Mouse (Mus musculus) neural tube, embryonic 14.5 days (tissue): ENCODE results near the gene Olfr706. TPM values are rescaled to one million over a fixed set of nuclear protein-coding genes. Genes with fewer than 3 reads are reported as not detected.
"Not testable (repeated sequence)": the region's sequence is repeated elsewhere in the genome, so short reads cannot be mapped to it uniquely, and the experiment has no call there.

Experiments
- ATAC-seq: fragments of 200-750 bp; cut with Nextera tagmentation; 2 replicates; pipeline ENCODE4 v1.8.0; 2017; ENCODE audit warnings: low read depth, mild to moderate bottlenecking, moderate TSS enrichment, moderate library complexity
- H3K27ac ChIP-seq: fragments of 300-500 bp; sonication (generic); 2 replicates; pipeline ENCODE4 v1.5.1; 2014; ENCODE audit warnings: low read depth, mild to moderate bottlenecking, control low read depth, low read length, moderate library complexity, mixed read lengths
- H3K27me3 ChIP-seq: fragments of 300-500 bp; sonication (generic); 2 replicates; pipeline ENCODE4 v1.6.1; 2014; ENCODE audit warnings: low read length; ENCODE audit not compliant: control insufficient read depth, insufficient read depth
- H3K36me3 ChIP-seq: fragments of 300-500 bp; sonication (generic); 2 replicates; pipeline ENCODE4 v1.6.1; 2014; ENCODE audit warnings: low read length, mixed read lengths; ENCODE audit not compliant: control insufficient read depth, insufficient read depth
- H3K4me1 ChIP-seq: fragments of 300-500 bp; sonication (generic); 2 replicates; pipeline ENCODE4 v1.6.1; 2014; ENCODE audit warnings: low read length; ENCODE audit not compliant: control insufficient read depth, insufficient read depth
- H3K4me2 ChIP-seq: fragments of 300-500 bp; sonication (generic); 2 replicates; pipeline ENCODE4 v1.6.1; 2014; ENCODE audit warnings: mild to moderate bottlenecking, low read depth, low read length, control low read depth
- H3K4me3 ChIP-seq: fragments of 300-500 bp; sonication (generic); 2 replicates; pipeline ENCODE4 v1.5.1; 2014; ENCODE audit warnings: low read depth, low read length, control low read depth, mixed read lengths
- H3K9ac ChIP-seq: fragments of 300-500 bp; sonication (generic); replicated peaks from 2 replicates; pipeline ENCODE4 v1.6.1; 2014; ENCODE audit warnings: low read depth, mild to moderate bottlenecking, control low read depth, low read length, mixed read lengths
- H3K9me3 ChIP-seq: fragments of 300-500 bp; sonication (generic); 2 replicates; pipeline ENCODE4 v1.6.1; 2016; ENCODE audit warnings: low read length; ENCODE audit not compliant: control insufficient read depth
- WGBS: fragments of 180-500 bp; shearing (Covaris S2); extraction: QIAGEN DNeasy Blood & Tissue Kit; methylation state at CpG from one replicate; pipeline ENCODE4 v1.1.7; 2014; 5-methylcytosine and 5-hydroxymethylcytosine counted together
- polyA plus RNA-seq: library from polyadenylated mRNA; unstranded; fragments of >200 nt; fragmentation: Nextera tagmentation; extraction: Ambion mirVana; gene quantifications from 2 replicates; pipeline ENCODE4 v1.2.1, GENCODE M21; 2014

The Olfr706 gene
- not detected in 2 replicates for polyA plus RNA-seq

- Histone ChIP-seq H3K27ac (no peak within 1 kb of the TSS), H3K4me1 (no peaks in the 10 kb centered on the region), H3K9me3 (no peaks in the 10 kb centered on the region), H3K27me3 (no peaks in the 10 kb centered on the region), H3K4me3 (no peak within 1 kb of the TSS), H3K36me3 (no peaks in the 10 kb centered on the region), H3K4me2 (no peak within 1 kb of the TSS), H3K9ac (no peak within 1 kb of the TSS)
- WGBS: 81% methylated on average over 2 of the region's 2 CpGs
- no peak for ATAC-seq
Observed at GRCm38 (mm10) chr7:106888062-106888461, at the start of gene Olfr706. Gene Olfr706, minus strand, starts transcription at chr7:106888162.

- Histone ChIP-seq H3K27ac (no peak within 1 kb of the TSS), H3K9me3 (no peaks in the 10 kb centered on the region), H3K4me1 (no peaks in the 10 kb centered on the region), H3K9ac (no peak within 1 kb of the TSS), H3K4me2 (no peak within 1 kb of the TSS), H3K4me3 (no peak within 1 kb of the TSS), H3K36me3 (no peaks in the 10 kb centered on the region), H3K27me3 (no peaks in the 10 kb centered on the region)
- ATAC-seq: no peak
Observed at GRCm38 (mm10) chr7:106932119-106932518, 44.2 kb upstream of the Olfr706 start, which contains the start of gene Olfr709-ps1. Gene Olfr709-ps1, minus strand, starts transcription at chr7:106932219.

- H3K9me3 ChIP-seq, H3K27me3 ChIP-seq, H3K36me3 ChIP-seq, H3K4me2 ChIP-seq, H3K9ac ChIP-seq, H3K4me3 ChIP-seq, H3K27ac ChIP-seq, ATAC-seq, H3K4me1 ChIP-seq: not testable (repeated sequence)
- 81% methylated on average over 4 of the region's 7 CpGs for WGBS
Observed at GRCm38 (mm10) chr7:106920961-106921360, 33.0 kb upstream of the Olfr706 start.

- Histone ChIP-seq H3K4me2 (no peak within 1 kb of the TSS), H3K27ac (no peak within 1 kb of the TSS), H3K4me3 (no peak within 1 kb of the TSS), H3K27me3 (no peaks in the 10 kb centered on the region), H3K4me1 (no peaks in the 10 kb centered on the region), H3K36me3 (no peaks in the 10 kb centered on the region), H3K9ac (no peak within 1 kb of the TSS), H3K9me3 (no peaks in the 10 kb centered on the region)
- 71% methylated on average over 2 of the region's 2 CpGs for WGBS
- no peak for ATAC-seq
Observed at GRCm38 (mm10) chr7:106907676-106908075, 19.7 kb upstream of the Olfr706 start, which contains the start of gene Olfr1532-ps1. Gene Olfr1532-ps1, plus strand, starts transcription at chr7:106908001.

GRCm38 (mm10) chr7:106901141-106901540, 13.2 kb upstream of the Olfr706 start, which contains the start of gene Olfr707:
Gene Olfr707, minus strand, starts transcription at chr7:106901241.
- ATAC-seq, H3K27ac ChIP-seq, H3K4me1 ChIP-seq, H3K9me3 ChIP-seq, H3K4me2 ChIP-seq, H3K9ac ChIP-seq, H3K4me3 ChIP-seq, H3K36me3 ChIP-seq, H3K27me3 ChIP-seq: not testable (repeated sequence)
- 82% methylated on average over 3 of the region's 3 CpGs for WGBS

GRCm38 (mm10) chr7:106876791-106877190, 11.2 kb downstream of the Olfr706 start, which contains the start of gene Olfr705:
Gene Olfr705, minus strand, starts transcription at chr7:106876891.
- Histone ChIP-seq H3K27me3 (no peaks in the 10 kb centered on the region), H3K4me2 (no peak within 1 kb of the TSS), H3K9ac (no peak within 1 kb of the TSS), H3K9me3 (no peaks in the 10 kb centered on the region), H3K27ac (no peak within 1 kb of the TSS), H3K4me3 (no peak within 1 kb of the TSS), H3K4me1 (no peaks in the 10 kb centered on the region), H3K36me3 (no peaks in the 10 kb centered on the region)
- WGBS: 84% methylated on average over 3 of the region's 3 CpGs
- ATAC-seq: no peak

- H3K9ac ChIP-seq: no peak within 1 kb of the TSS
- no peak within 1 kb of the TSS for H3K4me3 ChIP-seq
- no peaks in the 10 kb centered on the region for H3K4me1 ChIP-seq
- no peak within 1 kb of the TSS for H3K27ac ChIP-seq
- no peaks in the 10 kb centered on the region for H3K27me3 ChIP-seq
- no peak within 1 kb of the TSS for H3K4me2 ChIP-seq
- no peak for ATAC-seq
- no peaks in the 10 kb centered on the region for H3K9me3 ChIP-seq
- no peaks in the 10 kb centered on the region for H3K36me3 ChIP-seq
Observed at GRCm38 (mm10) chr7:106862885-106863284, 25.1 kb downstream of the Olfr706 start, which contains the start of gene Olfr704. Gene Olfr704, plus strand, starts transcription at chr7:106863185.

- Histone ChIP-seq H3K36me3 (no peaks in the 10 kb centered on the region), H3K4me1 (no peaks in the 10 kb centered on the region), H3K9me3 (no peaks in the 10 kb centered on the region), H3K4me3 (no peak within 1 kb of the TSS), H3K9ac (no peak within 1 kb of the TSS), H3K27ac (no peak within 1 kb of the TSS), H3K4me2 (no peak within 1 kb of the TSS), H3K27me3 (no peaks in the 10 kb centered on the region)
- 60% methylated on average over 2 of the region's 2 CpGs for WGBS
- no peak for ATAC-seq
Observed at GRCm38 (mm10) chr7:106843060-106843459, 44.9 kb downstream of the Olfr706 start, which contains the start of gene Olfr703. Gene Olfr703, plus strand, starts transcription at chr7:106843360.

GRCm38 (mm10) chr7:106833793-106834192, 54.2 kb downstream of the Olfr706 start, which contains the start of gene Olfr702:
Gene Olfr702, minus strand, starts transcription at chr7:106833893.
- H3K27me3 ChIP-seq: no peaks in the 10 kb centered on the region
- no peak within 1 kb of the TSS for H3K9ac ChIP-seq
- no peaks in the 10 kb centered on the region for H3K9me3 ChIP-seq
- no peaks in the 10 kb centered on the region for H3K4me1 ChIP-seq
- H3K27ac ChIP-seq: no peak within 1 kb of the TSS
- no peak within 1 kb of the TSS for H3K4me2 ChIP-seq
- no peaks in the 10 kb centered on the region for H3K36me3 ChIP-seq
- ATAC-seq: no peak
- H3K4me3 ChIP-seq: no peak within 1 kb of the TSS
